Mouse (Mus musculus): ENCODE measurements at regions not wholly inside any gene's neighbourhood (a gene's known extent, or its start where the extent isn't known, plus 50 kb on each side); places are given as distances from the start of the nearest gene placed in this dataset.

GRCm38 (mm10) chr4:125200762-125201161 lies 73.1 kb upstream of the Zc3h12a start:
- no peak for ATAC-seq (ENCODE audit: insufficient read depth)
- Histone ChIP-seq H3K36me3 (replicated peaks) (no peaks in the 10 kb centered on the region), H3K27ac (replicated peaks) (no peak overlapping the region), H3K9me3 (replicated peaks) (no peaks in the 10 kb centered on the region), H3K4me1 (replicated peaks) (no peaks in the 10 kb centered on the region), H3K27me3 (no peaks in the 10 kb centered on the region), H3K4me3 (replicated peaks) (no peak overlapping the region), H3K9ac (no peak overlapping the region), H3K4me2 (no peak overlapping the region)
- WGBS (ENCODE audit: insufficient replicate concordance): 43% methylated on average over 5 of the region's 5 CpGs

GRCm38 (mm10) chr4:125199281-125199680 lies 71.6 kb upstream of the Zc3h12a start:
- Histone ChIP-seq H3K36me3 (replicated peaks) (no peaks in the 10 kb centered on the region), H3K4me2 (no peak overlapping the region), H3K4me1 (replicated peaks) (no peaks in the 10 kb centered on the region), H3K9ac (no peak overlapping the region), H3K9me3 (replicated peaks) (no peaks in the 10 kb centered on the region), H3K4me3 (replicated peaks) (no peak overlapping the region), H3K27me3 (no peaks in the 10 kb centered on the region; the same call in 1 of the 2 replicates), H3K27ac (replicated peaks) (no peak overlapping the region)
- no peak for ATAC-seq (ENCODE audit: insufficient read depth)
- WGBS (ENCODE audit: insufficient replicate concordance): 40% methylated on average over 5 of the region's 5 CpGs

DNA sequence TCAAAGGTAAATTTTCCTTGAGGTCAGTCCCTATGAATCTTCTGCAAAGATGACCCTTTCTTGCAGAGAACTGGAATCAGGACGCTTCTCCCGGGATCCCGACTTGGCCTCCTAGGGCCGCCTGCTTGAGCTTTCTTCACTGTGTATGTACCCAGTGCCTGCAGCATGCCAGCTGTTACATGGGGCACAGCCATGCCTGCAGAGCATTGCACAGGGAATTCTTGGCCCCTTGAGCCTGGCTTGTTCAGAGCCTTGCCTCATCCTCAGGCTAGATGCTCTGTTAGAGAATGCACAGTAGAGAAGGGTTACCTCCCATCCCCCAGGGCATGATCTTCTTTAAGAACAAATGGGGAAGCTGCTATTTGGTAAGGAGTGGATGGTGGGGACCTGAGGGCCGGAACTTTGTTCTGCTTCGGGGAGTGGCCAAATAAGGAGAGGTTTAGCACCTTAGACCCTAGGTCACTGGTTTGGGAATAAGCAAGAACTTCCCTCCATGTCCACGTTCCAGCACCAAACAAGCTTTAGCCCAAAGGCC lies 68.3 kb upstream of the Zc3h12a start:
- no peak for ATAC-seq (ENCODE audit: insufficient read depth)
- no peak overlapping the region for H3K9ac ChIP-seq
- H3K27ac ChIP-seq (replicated peaks): no peak overlapping the region
- no peak overlapping the region for H3K4me3 ChIP-seq (replicated peaks)
- no peaks in the 10 kb centered on the region for H3K9me3 ChIP-seq (replicated peaks)
- no peaks in the 10 kb centered on the region for H3K4me1 ChIP-seq (replicated peaks)
- H3K4me2 ChIP-seq: no peak overlapping the region
- no peaks in the 10 kb centered on the region; the same call in 1 of the 2 replicates for H3K27me3 ChIP-seq
- no peaks in the 10 kb centered on the region for H3K36me3 ChIP-seq (replicated peaks)
- WGBS (ENCODE audit: insufficient replicate concordance): 51% methylated on average over 7 of the region's 7 CpGs

GRCm38 (mm10) chr4:125194722-125195380 lies 67.2 kb upstream of the Zc3h12a start:
- H3K36me3 ChIP-seq (replicated peaks): no peaks in the 10 kb centered on the region
- H3K27me3 ChIP-seq: no peaks in the 10 kb centered on the region; the same call in 1 of the 2 replicates
- H3K27ac ChIP-seq (replicated peaks): no peak overlapping the region
- H3K4me3 ChIP-seq (replicated peaks): no peak overlapping the region
- no peaks in the 10 kb centered on the region for H3K4me1 ChIP-seq (replicated peaks)
- H3K4me2 ChIP-seq: no peak overlapping the region
- 39% methylated on average over 12 of the region's 12 CpGs for WGBS (ENCODE audit: insufficient replicate concordance)
- no peaks in the 10 kb centered on the region for H3K9me3 ChIP-seq (replicated peaks)
- no peak for ATAC-seq (ENCODE audit: insufficient read depth)
- no peak overlapping the region for H3K9ac ChIP-seq

DNA sequence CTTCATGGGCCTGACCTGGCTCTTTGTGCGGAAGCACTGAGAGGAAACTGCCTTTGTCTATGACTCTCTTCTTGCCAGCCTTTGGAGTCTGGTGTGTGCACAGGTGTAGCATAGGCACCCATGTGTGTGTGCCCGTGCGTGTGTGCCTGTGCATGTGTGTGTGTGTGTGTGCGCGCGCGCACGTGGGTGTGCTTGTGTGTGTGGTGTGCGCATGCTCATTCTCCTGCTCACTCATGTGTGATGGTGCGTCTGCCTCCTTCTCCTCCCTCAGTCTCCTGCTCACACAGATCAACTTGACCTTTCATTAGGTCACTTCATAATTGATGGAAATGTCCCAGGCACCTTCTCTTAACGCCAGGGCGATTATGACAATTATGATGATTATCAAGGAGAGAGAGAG lies 66.7 kb upstream of the Zc3h12a start:
- Histone ChIP-seq H3K27me3 (no peaks in the 10 kb centered on the region; the same call in 1 of the 2 replicates), H3K4me3 (replicated peaks) (no peak overlapping the region), H3K36me3 (replicated peaks) (no peaks in the 10 kb centered on the region), H3K9ac (no peak overlapping the region), H3K27ac (replicated peaks) (no peak overlapping the region), H3K9me3 (replicated peaks) (no peaks in the 10 kb centered on the region), H3K4me2 (no peak overlapping the region), H3K4me1 (replicated peaks) (no peaks in the 10 kb centered on the region)
- ATAC-seq (ENCODE audit: insufficient read depth): no peak
- WGBS (ENCODE audit: insufficient replicate concordance): 79% methylated on average over 12 of the region's 12 CpGs

DNA sequence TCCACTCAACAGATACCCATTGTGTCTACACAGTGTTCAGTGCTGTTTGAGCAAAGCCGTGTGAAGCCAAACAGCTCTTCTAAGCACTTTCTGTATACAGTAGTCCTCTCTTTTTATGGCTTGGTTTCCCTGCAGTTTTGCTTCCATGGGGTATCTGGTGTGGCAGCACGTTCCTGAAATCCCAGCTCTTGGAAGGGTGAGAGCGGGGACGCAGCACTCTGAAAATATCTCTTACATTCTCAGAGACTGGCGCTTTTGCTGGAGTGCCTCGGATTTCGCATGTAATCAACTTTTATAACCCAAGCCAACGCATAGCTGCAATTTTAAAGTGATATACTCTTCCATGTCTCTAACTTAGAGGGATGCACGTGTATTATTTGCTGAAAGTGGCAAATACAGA lies 64.0 kb upstream of the Zc3h12a start:
- H3K27me3 ChIP-seq: no peaks in the 10 kb centered on the region; the same call in 1 of the 2 replicates
- ATAC-seq (ENCODE audit: insufficient read depth): no peak

DNA sequence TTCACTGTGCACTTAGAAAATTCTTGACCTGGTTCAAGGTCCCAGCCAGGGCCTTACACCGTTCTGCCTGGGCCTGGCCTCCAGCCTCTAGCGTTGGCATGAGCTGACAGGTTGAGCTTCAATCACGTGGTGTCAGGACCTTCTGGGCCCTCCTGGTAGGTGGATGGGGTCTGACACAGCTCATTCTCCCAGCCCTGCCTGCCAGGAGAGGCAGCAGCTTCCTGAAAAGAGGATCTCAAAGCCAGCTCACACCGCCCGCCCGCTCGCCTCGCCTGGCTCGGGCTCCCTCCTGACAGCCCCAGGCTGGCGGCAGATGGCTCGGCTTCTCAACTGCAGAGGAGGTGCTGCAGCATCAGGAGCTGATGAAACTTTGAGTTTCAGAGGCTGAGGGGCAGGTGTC lies 63.4 kb upstream of the Zc3h12a start:
- H3K27me3 ChIP-seq: no peaks in the 10 kb centered on the region; the same call in 1 of the 2 replicates
- no peak overlapping the region for H3K4me2 ChIP-seq
- WGBS (ENCODE audit: insufficient replicate concordance): 25% methylated on average over 11 of the region's 11 CpGs
- H3K27ac ChIP-seq (replicated peaks): no peak overlapping the region
- no peak overlapping the region for H3K9ac ChIP-seq
- H3K4me1 ChIP-seq (replicated peaks): no peaks in the 10 kb centered on the region
- no peaks in the 10 kb centered on the region for H3K36me3 ChIP-seq (replicated peaks)
- ATAC-seq (ENCODE audit: insufficient read depth): no peak
- no peaks in the 10 kb centered on the region for H3K9me3 ChIP-seq (replicated peaks)
- no peak overlapping the region for H3K4me3 ChIP-seq (replicated peaks)

More for the DNA sequence above, 64.0 kb upstream of the Zc3h12a start:
- Histone ChIP-seq H3K9ac (no peak overlapping the region), H3K27ac (replicated peaks) (no peak overlapping the region), H3K4me1 (replicated peaks) (no peaks in the 10 kb centered on the region), H3K9me3 (replicated peaks) (no peaks in the 10 kb centered on the region), H3K4me2 (no peak overlapping the region), H3K36me3 (replicated peaks) (no peaks in the 10 kb centered on the region), H3K4me3 (replicated peaks) (no peak overlapping the region)
- 64% methylated on average over 9 of the region's 9 CpGs for WGBS (ENCODE audit: insufficient replicate concordance)

GRCm38 (mm10) chr4:125189971-125190370 lies 62.3 kb upstream of the Zc3h12a start:
- Histone ChIP-seq H3K27me3 (no peaks in the 10 kb centered on the region; the same call in 1 of the 2 replicates), H3K4me2 (no peak overlapping the region), H3K4me1 (replicated peaks) (no peaks in the 10 kb centered on the region), H3K9ac (no peak overlapping the region), H3K36me3 (replicated peaks) (no peaks in the 10 kb centered on the region), H3K27ac (replicated peaks) (no peak overlapping the region), H3K9me3 (replicated peaks) (no peaks in the 10 kb centered on the region), H3K4me3 (replicated peaks) (no peak overlapping the region)
- ATAC-seq (ENCODE audit: insufficient read depth): no peak

DNA sequence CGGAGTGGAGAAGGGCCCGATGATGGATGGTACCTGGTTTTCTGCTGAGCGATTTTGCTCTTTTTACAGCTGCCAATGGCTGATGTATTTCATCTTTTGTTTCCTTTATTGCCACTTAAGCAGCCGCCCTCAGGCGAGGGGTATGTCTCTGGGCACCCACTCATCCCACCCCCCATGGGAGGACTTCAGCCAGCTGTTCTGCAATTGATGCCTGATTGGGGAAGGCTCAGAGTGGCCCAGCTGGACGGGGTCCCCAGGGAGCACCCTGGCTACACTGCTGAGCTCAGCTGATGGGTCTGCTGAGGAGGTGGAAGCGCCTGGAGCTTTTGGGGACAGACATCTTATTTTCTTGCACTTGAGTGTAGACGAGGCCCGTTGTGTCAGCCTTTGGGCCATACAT lies 58.6 kb upstream of the Zc3h12a start:
- 54% methylated on average over 9 of the region's 9 CpGs for WGBS (ENCODE audit: insufficient replicate concordance)
- H3K9me3 ChIP-seq (replicated peaks): no peaks in the 10 kb centered on the region

DNA sequence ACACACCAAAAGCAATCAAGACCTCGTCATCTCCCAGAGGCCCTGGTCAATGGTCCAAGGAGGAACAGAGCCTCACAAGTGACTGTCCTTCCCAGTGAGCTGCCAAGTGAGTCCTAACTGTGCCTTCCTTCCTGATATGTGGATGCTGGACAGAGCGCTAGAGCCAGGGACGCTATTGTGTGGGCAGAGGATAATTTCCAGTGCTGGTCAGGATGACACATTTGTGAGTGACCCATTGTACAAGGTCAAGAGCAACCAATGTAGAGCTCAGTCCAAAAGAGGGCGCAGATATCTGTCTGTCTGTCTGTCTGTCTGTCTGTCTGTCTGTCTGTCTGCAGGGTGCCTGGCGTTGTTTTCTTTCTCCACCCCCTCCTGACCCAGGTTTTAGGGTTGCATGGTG lies 57.4 kb upstream of the Zc3h12a start:
- WGBS (ENCODE audit: insufficient replicate concordance): 52% methylated on average over 5 of the region's 5 CpGs
- no peaks in the 10 kb centered on the region for H3K36me3 ChIP-seq (replicated peaks)

More for the DNA sequence above, 58.6 kb upstream of the Zc3h12a start:
- Histone ChIP-seq H3K36me3 (replicated peaks) (no peaks in the 10 kb centered on the region), H3K4me1 (replicated peaks) (no peaks in the 10 kb centered on the region), H3K4me3 (replicated peaks) (no peak overlapping the region), H3K27ac (replicated peaks) (no peak overlapping the region), H3K27me3 (no peaks in the 10 kb centered on the region), H3K9ac (no peak overlapping the region), H3K4me2 (no peak overlapping the region)
- ATAC-seq (ENCODE audit: insufficient read depth): no peak

DNA sequence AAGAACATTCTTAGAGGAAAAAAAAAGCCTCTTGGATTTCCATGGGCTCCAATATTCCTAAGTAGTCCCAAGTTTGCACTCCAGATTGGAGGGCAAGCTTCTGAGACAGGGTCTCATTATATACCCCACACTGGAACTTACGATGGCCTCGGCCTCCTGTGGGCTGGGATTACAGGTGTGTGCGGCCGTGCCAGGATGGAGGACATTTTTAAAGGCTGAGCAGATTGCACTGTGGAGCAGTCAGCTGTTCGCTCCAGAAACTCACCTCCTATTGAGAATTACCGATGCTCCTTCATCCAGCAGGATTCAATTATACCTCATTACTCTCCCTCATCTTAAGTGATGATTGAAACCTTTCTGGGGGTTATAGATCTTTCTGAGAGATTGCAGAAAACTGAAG lies 53.3 kb upstream of the Zc3h12a start:
- Histone ChIP-seq H3K27me3 (no peaks in the 10 kb centered on the region), H3K9me3 (replicated peaks) (no peaks in the 10 kb centered on the region), H3K9ac (no peak overlapping the region), H3K4me3 (replicated peaks) (no peak overlapping the region), H3K4me2 (no peak overlapping the region), H3K36me3 (replicated peaks) (no peaks in the 10 kb centered on the region), H3K27ac (replicated peaks) (no peak overlapping the region), H3K4me1 (replicated peaks) (peaks cover 4% of the 10 kb centered on the region)
- WGBS (ENCODE audit: insufficient replicate concordance): 78% methylated on average over 6 of the region's 6 CpGs
- no peak for ATAC-seq (ENCODE audit: insufficient read depth)

More for the DNA sequence above, 57.4 kb upstream of the Zc3h12a start:
- Histone ChIP-seq H3K27me3 (no peaks in the 10 kb centered on the region), H3K9ac (no peak overlapping the region), H3K4me2 (no peak overlapping the region), H3K27ac (replicated peaks) (no peak overlapping the region), H3K4me1 (replicated peaks) (no peaks in the 10 kb centered on the region), H3K9me3 (replicated peaks) (no peaks in the 10 kb centered on the region), H3K4me3 (replicated peaks) (no peak overlapping the region)
- no peak for ATAC-seq (ENCODE audit: insufficient read depth)

- no peaks in the 10 kb centered on the region for H3K27me3 ChIP-seq
- H3K4me1 ChIP-seq (replicated peaks): peaks cover 4% of the 10 kb centered on the region
- no peak overlapping the region for H3K9ac ChIP-seq
- 76% methylated on average over 3 of the region's 3 CpGs for WGBS (ENCODE audit: insufficient replicate concordance)
- ATAC-seq (ENCODE audit: insufficient read depth): no peak
- no peaks in the 10 kb centered on the region for H3K36me3 ChIP-seq (replicated peaks)
- H3K4me2 ChIP-seq: no peak overlapping the region
- H3K4me3 ChIP-seq (replicated peaks): no peak overlapping the region
- H3K27ac ChIP-seq (replicated peaks): no peak overlapping the region
- no peaks in the 10 kb centered on the region for H3K9me3 ChIP-seq (replicated peaks)
Measured at GRCm38 (mm10) chr4:125178552-125178951, 50.9 kb upstream of the Zc3h12a start.

Measured in liver, embryonic 15.5 days (tissue).